Mouse (Mus musculus) c-Kit-positive CD71-positive TER-119-positive erythroid progenitor cells, embryonic 14.5 days (primary cell): ENCODE results near the gene Eml6.
"Not testable (repeated sequence)": the region's sequence is repeated elsewhere in the genome, so short reads cannot be mapped to it uniquely, and the experiment has no call there.

Source experiments
- DNase-seq: peaks from one replicate; pipeline ENCODE4 v3.0.0-alpha.2; 2013; ENCODE audit warnings: low spot score

Eml6 gene

DNA sequence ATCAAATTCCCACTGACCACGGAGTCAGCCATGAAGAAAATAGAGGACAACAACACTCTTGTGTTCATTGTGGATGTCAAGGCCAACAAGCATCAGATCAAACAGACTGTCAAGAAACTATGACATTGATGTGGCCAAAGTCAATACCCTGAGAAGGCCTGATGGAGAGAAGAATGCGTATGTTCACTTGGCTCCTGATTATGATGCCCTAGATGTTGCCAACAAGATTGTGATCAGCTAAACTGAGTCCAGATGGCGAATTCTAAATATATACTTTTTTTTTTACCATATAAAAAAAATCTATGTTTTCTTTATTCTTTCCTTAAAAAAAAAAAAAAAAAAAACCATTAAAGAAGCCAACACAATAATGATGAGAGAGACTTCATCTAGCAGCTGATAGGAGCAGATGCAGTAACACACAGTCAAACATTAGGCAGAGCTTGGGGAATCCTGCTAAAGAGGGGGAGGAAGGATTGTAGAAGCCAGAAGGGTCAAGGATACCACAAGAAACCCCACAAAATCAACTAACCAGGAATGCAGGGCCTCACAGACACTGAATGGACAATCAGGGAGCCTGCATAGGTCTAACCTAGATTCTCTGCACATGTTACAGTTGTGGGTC, 185.1 kb downstream of the Eml6 start:
- no peak for DNase-seq

DNA sequence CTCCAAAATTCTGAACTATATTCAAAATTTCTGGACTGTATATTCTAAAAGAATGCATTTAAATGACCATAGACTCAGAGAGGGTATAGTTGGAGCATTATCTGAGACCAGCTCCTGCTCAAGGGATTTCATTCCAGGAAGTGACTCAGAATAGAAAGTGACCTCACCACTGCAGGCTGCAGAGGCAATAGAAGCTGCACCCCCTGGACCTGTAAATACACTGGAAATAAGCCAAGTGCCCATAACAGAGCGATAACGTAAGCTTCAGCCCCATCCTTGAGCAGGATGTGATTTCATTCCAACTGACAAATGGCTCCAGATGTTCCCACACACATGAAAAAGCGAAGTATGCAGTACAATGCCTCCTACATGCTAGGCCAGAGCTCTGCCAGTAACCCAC, 186.1 kb downstream of the Eml6 start:
- no peak for DNase-seq

DNA sequence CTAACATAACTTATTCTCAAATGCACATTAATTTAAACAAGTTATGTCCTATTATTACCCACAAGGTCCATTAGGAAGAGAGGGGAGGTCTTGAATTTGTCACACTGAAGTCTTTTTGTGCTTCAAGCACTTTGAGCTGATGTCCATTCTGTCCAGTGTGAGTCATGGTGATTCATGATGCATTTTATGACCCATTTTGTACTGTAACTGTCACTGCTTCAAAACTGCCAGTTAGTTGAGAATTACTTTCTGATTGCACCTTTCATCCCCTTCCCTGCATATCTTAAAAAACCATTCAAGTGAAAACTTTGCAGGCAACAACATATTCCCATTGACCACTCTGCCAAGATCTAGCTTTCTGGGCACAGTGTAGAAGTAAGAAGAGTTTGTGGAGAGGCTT, 188.8 kb downstream of the Eml6 start:
- no peak for DNase-seq

DNA sequence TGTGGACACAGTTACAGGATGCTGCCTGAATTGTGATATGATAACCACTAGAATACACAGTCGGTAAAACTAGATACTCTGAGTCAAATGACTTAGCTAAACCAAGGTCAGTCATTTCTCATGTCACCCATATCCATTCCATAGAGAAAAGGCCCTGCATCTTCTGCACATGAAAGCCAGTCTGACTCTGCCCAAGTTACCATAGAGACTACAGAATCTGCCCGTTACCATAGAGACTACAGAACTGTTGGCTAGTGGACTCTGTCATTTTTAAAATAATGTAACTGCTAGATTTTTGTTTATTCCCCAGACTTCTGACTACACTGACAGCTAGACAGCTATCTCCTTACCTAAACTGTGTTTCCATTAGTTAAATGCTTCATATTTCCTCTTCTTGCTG, 198.1 kb downstream of the Eml6 start:
- DNase-seq: no peak

DNA sequence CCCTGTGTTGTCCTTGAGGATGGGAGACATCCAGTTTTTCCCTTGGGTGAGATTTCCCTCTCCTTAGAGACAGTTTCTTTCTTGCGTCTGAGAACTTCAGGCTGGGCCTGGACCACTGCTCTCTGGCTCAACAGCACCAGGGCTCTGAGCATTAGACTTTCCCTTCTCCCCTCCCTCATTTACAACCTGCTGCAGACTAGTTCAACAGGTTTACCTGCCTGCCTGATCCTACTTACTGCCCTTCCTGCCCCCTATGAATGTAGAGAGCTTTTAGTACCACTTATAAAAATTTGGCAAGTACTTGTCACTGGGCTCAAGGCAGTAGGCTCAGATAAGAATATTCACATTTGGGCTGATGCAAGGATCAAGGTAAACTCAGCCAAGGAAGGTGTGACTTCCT, 199.8 kb downstream of the Eml6 start:
- no peak for DNase-seq

DNA sequence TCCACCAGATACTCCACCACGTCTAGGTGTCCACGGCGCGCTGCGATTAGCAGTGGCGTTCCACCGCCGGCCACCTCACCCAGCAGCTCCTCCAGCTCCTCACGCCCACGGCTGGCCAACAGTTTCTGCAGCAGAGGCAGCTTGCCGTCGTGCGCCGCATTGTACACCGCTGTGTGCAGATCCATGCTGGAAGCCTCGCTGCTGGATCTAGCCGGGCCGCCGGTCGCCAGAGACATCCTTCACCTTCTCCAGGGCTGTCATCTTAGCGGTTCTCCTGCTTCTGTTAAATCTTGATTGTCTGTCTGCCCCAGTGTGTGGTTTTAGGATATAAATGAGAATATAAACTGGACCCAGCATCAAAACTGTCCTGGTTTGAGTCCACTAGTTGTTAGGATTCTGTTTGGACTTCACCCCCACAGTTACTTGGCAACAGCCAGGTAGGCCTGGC, 200.5 kb downstream of the Eml6 start, which contains the start of gene 4931440F15Rik:
Gene 4931440F15Rik (minus strand): TSS at position 398 of the 448 bp plus-strand sequence.
- not testable (repeated sequence) for DNase-seq

DNA sequence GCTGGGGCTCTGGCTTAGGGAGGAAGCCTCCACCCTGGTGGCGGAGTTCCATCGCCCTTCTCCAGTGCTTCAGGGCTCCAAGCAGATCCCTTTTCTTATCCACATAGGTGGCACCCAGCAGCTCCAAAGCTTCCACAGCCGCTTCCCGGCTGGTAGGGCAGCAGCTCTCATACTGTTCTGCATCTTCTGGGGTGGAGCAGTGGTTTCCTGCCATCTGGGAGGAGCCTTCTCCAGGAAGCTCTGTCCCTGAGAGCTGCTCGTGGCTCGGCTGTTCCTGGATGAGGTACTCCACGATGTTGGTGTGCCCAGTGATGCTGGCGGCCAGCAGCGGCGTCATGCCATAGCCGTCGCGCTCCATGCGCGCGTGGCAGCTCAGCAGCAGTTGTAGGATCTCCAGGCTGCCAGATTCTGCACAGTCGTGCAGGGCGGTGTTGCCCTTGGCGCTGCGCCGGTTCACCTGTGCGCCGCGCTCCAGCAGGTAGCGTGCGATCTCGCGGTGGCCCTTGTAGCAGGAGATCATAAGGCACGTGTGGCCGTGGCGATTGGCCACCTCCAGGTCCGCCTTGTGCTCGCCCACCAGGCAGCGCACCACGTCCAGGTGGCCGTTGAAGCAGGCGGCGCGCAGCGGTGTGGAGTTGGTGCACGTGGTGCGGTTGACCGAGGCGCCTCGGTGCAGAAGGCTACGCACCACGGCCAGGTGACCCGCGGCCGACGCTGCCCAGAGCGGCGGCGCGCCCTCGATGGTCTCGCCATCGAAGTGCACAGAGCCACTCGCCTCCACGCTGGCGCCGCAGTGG, 201.2 kb downstream of the Eml6 start:
- DNase-seq: not testable (repeated sequence)

DNA sequence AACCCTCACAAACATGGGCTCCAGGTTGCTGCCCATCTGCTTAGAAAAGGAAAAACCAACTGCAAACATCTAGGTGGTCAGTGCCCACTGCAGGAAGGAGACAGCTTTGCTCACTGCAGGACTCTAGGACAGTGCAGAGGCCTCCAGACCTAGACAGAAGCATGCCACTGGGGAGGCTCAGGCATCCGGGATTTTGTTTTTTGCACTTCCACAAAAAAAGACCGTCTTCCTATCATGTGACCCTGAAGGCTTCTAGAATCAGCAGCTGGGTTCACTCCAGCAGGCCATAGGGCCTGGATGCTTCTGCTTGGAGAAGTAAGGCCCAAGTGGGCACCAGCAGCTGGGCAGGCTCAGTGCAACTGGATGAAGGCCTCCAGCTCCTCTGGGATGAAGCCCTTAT, 202.7 kb downstream of the Eml6 start:
- DNase-seq: no peak

DNA sequence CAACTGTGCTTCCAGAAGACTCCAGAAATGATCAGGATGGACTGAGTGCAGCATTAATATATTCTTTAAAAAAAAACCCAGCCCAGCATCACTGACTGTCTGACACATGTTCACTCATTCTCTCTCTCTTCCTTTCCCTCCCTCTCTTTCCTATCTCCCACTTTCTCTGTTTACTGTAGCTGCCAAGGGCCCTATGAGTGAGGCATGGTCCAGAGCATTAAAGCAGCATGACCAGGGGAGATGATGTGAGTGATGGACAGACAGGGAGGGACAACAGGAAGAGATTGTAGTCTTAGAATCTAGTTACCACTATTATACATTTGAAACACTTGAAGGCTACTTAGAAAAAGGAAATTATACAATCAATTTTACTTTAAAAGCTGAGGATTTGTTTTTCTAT, 210.2 kb downstream of the Eml6 start:
- DNase-seq: no peak

DNA sequence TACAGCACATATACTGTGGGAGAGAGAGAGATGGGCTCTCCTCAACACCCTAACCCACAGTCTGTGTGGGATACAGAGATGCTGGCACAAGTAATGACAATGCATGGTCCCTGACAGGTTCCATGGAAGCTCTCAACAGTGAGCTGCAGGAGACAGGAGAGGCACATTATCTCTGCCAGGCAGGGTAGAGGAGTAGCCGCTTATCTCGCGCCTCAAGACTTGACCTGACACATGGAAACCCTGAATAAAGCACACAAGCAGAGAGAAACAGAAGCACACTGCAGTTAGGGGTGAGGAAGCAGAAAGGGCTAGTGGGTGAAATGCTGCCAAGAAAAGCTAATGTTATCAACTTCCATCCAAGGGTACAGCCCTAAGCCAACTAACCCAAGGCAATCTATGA, 210.6 kb downstream of the Eml6 start:
- DNase-seq: peak; percentile 86

DNA sequence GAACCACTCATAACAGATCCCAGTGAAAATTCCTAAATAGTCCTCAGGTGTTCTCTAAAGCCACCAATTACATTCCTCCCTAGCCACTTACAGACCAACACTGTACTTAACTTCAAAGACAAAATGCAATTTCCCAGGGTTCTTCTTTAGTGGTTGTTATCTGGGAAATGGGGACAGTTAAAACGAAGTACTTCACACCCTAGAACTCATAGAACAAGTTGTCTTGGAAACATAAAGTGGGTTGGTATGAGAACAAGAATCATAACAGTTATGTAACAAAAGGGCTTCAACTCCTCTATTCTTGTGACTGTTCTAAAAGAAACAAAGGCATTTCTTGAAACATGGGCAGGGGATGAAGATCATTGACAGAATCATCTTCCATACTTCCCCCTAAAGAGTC, 212.6 kb downstream of the Eml6 start:
- no peak for DNase-seq

DNA sequence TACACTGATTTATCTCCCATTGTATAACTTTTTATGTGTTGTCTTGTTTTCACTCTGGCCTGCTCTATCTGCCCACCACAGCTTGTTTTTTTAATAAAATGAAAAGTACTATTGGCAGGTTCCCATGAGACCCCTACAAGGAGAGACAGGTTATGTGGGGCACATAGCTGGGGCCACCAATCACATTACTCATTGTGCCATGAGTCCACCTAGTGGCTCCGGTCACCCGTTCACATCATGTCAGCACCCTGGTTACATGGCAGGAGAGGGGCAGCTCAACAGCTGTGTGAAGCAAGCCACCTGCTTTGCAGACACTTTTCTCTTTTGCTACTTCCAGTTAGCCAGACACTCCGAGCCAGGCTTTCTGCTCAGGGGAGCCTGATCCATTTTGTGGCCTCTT, 213.4 kb downstream of the Eml6 start:
- DNase-seq: no peak

DNA sequence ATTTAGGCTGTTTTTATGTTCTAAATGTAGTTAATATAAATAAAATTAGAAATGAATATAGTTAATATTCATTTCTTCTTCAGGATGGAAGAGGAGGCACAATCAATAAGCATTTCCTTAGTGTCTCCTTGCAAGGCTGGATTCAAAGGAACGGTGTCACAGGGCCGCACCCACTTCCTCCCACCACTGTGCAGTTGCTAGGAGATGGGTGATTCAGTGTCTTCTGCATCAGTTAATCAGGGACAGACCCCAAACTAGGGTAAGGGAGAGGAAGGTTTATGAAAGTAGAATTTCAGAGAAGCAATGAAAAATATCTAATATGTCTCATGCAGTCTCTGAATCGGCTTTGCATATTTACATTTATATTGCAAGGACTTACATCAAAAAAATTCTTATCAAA, 215.5 kb downstream of the Eml6 start:
- no peak for DNase-seq

DNA sequence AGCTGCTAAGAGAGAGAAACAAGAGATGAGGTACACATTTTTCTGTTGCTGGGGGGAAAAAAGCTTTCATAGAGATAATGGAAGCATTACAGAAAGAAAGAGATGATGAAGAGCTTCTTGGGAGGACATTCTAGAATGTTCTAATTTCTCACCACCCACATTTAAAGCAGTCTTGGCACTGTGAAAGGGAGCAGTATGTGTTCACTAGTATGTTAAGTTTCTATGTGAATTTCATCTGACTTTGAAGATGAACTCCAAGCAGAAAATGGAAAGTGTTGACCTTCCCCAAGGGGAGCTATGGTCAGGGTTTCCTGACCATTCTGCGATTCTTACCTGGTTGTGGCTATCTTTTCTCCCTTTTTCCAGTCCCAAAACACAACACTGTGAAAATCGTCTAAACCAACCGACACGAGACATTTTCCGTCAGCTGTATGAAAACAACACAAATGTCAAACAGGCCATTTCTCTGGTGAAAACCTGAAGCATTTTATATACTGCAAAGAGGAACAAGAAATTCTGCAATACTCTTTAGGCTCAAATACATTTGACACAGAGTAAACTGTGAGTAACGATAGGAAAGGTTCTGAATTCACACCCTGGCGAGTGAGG, 216.7 kb downstream of the Eml6 start:
- no peak for DNase-seq

DNA sequence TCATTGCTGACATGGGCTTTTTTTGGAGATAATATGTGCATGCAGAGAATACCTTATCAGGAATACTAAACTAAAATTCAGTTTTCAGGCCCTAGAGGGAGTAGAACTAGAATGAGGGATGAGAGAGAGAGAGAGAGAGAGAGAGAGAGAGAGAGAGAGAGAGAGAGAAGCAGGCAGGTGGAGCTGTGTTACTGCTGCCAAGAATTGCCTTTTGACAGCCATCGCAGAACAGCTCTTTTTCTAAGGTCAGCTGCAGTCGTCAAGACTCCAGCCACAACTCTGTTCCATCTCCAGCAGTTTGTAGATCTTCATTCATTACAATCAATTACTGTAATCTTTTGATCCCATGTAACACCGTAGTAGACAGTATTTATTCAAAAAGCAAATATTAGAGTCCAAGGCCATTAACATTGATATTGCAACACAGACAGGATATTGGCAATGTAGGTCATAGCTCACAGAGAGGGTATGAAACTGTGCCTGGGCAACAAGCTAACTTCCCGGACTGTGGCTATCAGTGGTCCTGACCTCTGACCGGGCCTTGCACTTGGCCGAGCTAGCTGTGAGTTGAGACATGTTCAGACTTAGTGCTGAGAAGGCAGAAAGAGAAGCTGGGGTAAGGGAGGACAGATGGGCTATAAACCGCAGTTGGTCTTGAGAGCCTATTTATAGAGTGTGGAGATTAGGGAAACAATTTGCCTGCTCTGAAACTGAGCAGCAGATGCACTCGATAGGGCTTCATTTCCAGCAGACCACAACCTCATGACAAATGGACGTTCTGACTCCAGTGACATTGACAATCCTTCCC, 217.5 kb downstream of the Eml6 start:
- no peak for DNase-seq

DNA sequence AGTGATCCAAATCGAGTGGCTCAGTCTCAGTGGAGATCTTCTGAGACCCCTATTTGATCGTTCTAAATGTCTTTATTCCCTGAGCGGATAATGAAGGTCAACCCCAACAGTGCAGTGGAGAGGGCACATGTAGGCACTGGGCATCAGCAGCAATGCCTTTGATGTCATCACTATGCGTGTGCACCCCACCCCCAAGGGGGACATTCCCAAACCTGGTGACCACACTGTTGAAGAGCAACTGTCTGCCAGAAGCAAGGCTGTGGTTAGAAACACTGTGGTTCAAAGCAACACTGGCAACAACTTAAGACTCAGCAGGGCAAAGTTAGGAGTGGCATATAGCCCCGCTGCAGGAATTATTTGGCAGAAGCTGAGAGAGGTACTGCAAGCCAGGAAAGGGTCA, 218.5 kb downstream of the Eml6 start:
- DNase-seq: no peak

DNA sequence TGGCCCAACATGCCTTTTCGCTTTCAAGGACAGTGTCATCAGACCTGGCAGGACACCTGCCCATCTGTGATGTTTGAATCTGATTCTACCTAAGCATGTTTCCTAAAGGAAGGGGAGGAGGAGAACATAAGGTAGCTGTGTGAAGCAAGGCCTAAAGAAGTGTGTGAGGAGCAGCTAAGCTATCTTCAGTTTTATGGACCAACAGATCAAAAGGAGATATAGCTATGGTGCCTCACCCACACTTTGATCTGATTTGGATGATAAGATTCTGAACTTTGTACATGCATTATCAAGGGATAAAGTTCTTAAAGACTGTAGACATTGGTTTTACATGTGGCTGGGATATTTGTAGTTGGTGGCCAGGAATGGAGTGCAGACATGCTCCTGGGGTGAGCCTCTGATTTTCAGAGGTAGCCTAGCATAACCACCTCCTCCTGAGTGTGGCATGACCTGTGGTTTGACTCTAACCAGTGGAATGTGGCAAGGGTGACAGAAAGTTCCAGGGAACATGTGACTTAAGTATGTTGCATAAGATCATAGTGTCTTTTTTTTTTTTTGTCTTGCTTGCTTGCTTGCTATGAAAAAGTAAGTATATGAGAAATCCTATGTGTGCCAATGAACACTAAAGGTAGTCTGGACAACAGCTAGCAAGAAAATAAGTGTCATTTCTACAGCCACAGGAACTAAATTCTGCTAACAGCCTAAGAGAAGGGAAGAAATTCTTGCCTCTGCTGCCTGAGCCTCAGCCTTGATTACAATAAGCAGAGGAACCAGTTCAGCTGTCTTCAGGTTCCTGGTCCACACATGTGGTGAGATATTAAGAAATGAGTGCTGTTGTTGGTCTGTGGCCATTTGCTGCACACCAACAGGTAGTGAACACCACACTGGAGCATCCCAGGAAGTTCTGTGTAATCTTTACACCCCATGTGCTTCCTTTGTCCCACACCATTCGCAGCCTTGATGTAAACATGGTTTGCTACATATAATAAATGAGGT, 224.1 kb downstream of the Eml6 start:
- DNase-seq: no peak

DNA sequence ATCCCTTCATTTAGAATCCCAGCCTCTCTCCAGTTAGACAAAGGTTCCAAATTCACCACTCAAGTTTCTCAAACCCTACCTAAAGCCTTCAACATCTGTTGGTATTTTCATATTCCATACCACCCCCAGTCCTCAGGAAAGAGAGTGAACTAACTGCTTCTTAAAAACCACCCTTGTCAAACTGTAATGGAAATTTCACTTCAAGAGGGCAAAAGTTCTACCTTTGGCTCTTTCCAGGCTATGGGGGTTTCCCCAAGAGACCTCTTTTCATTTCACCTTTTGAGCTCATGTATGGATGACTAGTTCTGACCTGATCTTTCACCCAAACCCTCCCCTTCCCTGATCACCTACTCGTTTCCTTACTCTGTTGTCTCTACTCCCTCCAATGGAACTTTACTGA, 226.0 kb downstream of the Eml6 start:
- DNase-seq: no peak

DNA sequence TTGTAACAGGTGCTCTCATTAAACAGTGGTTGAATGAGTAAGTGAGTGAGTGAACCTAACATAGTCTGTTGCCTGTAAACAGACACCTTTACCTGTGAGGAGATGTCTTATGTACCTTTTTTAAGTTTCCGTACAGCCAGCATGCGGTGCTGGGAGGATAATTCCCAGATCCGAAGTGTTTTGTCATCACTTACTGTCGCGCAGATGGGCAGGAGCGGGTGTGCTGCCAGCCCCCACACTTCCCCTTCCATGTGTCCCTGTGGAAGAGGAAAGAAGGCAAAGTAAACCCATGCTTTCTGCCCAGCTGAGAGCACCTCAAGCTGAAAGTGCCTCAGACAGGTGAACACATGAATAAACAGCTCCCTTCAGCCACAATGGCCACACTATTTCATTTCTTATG, 230.7 kb downstream of the Eml6 start:
- no peak for DNase-seq

DNA sequence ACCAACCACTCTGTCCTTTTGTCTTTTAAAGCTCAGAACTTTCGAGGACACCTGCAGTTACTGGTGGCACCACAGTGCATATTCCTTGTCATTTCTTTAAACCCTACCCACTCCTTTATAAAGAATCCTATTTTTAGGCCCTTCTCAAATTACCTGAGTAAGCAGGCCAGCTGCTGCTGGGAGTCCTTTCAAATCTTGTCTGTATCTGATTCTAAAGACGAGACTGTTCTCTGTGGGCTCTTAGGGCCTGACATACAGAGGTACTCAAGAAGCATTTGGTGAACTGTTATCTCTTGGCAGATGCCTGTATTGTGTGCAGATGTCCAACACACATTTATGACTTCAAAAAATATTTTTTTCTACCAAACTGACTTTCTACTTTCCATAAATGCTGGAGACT, 231.4 kb downstream of the Eml6 start:
- no peak for DNase-seq

DNA sequence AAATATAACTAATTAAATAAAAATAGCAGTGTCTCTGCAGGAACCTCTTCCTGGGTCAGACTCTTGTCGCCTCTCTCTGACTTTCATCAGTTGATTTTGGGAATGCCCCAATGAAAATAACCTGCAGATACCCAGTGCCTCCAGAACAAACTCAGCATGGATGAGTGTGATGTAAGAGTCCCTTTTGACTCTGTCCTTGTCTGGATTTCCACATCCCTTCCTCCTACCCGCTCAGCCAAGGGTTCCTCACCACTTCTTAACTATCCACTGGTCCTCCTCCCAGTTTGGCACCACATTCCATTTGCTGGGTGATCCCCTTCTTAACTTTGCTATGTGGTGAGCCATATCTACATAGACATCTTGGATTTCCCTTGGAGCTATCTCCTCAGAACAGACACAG, 235.0 kb downstream of the Eml6 start:
- no peak for DNase-seq
